Mouse (Mus musculus) G1E (cell line): ENCODE measurements around the gene Thsd4.

Source experiments
- CTCF ChIP-seq: IDR thresholded peaks from 2 replicates; pipeline ENCODE4 v1.5.1; 2012; ENCODE audit warnings: low read depth, low read length, inconsistent platforms, mixed read lengths
- GATA1 ChIP-seq: IDR thresholded peaks from 2 replicates; pipeline ENCODE4 v1.6.1; 2012; ENCODE audit warnings: borderline replicate concordance, low read length, inconsistent platforms, mixed read lengths
- TAL1 ChIP-seq: conservative IDR thresholded peaks from 2 replicates; pipeline ENCODE4 v1.6.1; 2012; ENCODE audit warnings: low read depth, low read length, inconsistent platforms, mixed read lengths

- no peak for TF ChIP-seq CTCF
- TF ChIP-seq GATA1 = no peak
- TF ChIP-seq TAL1 = no peak
Measured at GRCm38 (mm10) chr9:59955199-59955598, 566.6 kb downstream of the Thsd4 start.
